Mouse (Mus musculus): ENCODE measurements around the gene Adcy4. TPM values are rescaled to one million over a fixed set of nuclear protein-coding genes. Genes with fewer than 3 reads are reported as not detected.

Gene Adcy4
- polyA plus RNA-seq, 1 experiment from 2014 or later, result 5.4 TPM

GRCm38 (mm10) chr14:55734869-55735268 lies 49.0 kb downstream of the Adcy4 start:
- no peak for DNase-seq (ENCODE audit: extremely low spot score, low spot score)
- Histone ChIP-seq H3K27me3 (ENCODE audit: poor library complexity, severe bottlenecking) (no peaks in the 10 kb centered on the region), H3K9me3 (no peaks in the 10 kb centered on the region), H3K36me3 (replicated peaks) (peaks cover 21% of the 10 kb centered on the region), H3K4me3 (no peak overlapping the region), H3K27ac (no peak overlapping the region), H3K4me1 (no peaks in the 10 kb centered on the region)
- 81% methylated on average over 7 of the region's 7 CpGs for WGBS

GRCm38 (mm10) chr14:55733889-55734288 lies 50.0 kb downstream of the Adcy4 start:
- Histone ChIP-seq H3K4me3 (no peak overlapping the region), H3K9me3 (no peaks in the 10 kb centered on the region), H3K27me3 (ENCODE audit: poor library complexity, severe bottlenecking) (no peaks in the 10 kb centered on the region), H3K4me1 (no peaks in the 10 kb centered on the region), H3K36me3 (replicated peaks) (peaks cover 11% of the 10 kb centered on the region), H3K27ac (no peak overlapping the region)
- WGBS, result 82% methylated on average over 10 of the region's 10 CpGs
- no peak for DNase-seq (ENCODE audit: extremely low spot score, low spot score)

GRCm38 (mm10) chr14:55730531-55731032 lies 53.3 kb downstream of the Adcy4 start:
- DNase-seq (ENCODE audit: extremely low spot score, low spot score), result no peak
- no peaks in the 10 kb centered on the region for H3K27me3 ChIP-seq (ENCODE audit: poor library complexity, severe bottlenecking)
- H3K27ac ChIP-seq, result no peak overlapping the region
- H3K4me3 ChIP-seq, result no peak overlapping the region
- WGBS, result 88% methylated on average over 7 of the region's 7 CpGs
- no peaks in the 10 kb centered on the region for H3K9me3 ChIP-seq
- no peaks in the 10 kb centered on the region for H3K36me3 ChIP-seq (replicated peaks)
- 0 out of 2 replicates have a peak, but pooled peaks cover 3% of the 10 kb centered on the region for H3K4me1 ChIP-seq

GRCm38 (mm10) chr14:55730116-55730515 lies 53.8 kb downstream of the Adcy4 start:
- no peaks in the 10 kb centered on the region for H3K36me3 ChIP-seq (replicated peaks)
- 0 out of 2 replicates have a peak, but pooled peaks cover 3% of the 10 kb centered on the region for H3K4me1 ChIP-seq
- H3K4me3 ChIP-seq, result no peak overlapping the region
- WGBS, result 80% methylated on average over 7 of the region's 7 CpGs
- H3K27me3 ChIP-seq (ENCODE audit: poor library complexity, severe bottlenecking), result no peaks in the 10 kb centered on the region
- H3K27ac ChIP-seq, result no peak overlapping the region
- DNase-seq (ENCODE audit: extremely low spot score, low spot score), result no peak
- H3K9me3 ChIP-seq, result no peaks in the 10 kb centered on the region

GRCm38 (mm10) chr14:55727889-55728685 lies 55.8 kb downstream of the Adcy4 start:
- no peak for DNase-seq (ENCODE audit: extremely low spot score, low spot score)
- WGBS, result 76% methylated on average over 8 of the region's 8 CpGs
- 0 out of 2 replicates have a peak, but pooled peaks cover 3% of the 10 kb centered on the region for H3K4me1 ChIP-seq
- H3K4me3 ChIP-seq, result no peak overlapping the region
- H3K27ac ChIP-seq, result no peak overlapping the region
- no peaks in the 10 kb centered on the region for H3K27me3 ChIP-seq (ENCODE audit: poor library complexity, severe bottlenecking)
- H3K36me3 ChIP-seq (replicated peaks), result no peaks in the 10 kb centered on the region
- no peaks in the 10 kb centered on the region for H3K9me3 ChIP-seq

- Histone ChIP-seq H3K27ac (no peak overlapping the region), H3K4me3 (no peak overlapping the region), H3K4me1 (peaks cover 14% of the 10 kb centered on the region), H3K36me3 (replicated peaks) (no peaks in the 10 kb centered on the region), H3K9me3 (no peaks in the 10 kb centered on the region), H3K27me3 (ENCODE audit: poor library complexity, severe bottlenecking) (no peaks in the 10 kb centered on the region)
- DNase-seq (ENCODE audit: extremely low spot score, low spot score), result no peak
These were observed 57.6 kb downstream of the Adcy4 start for GRCm38 (mm10) chr14:55726261-55726660.

- Histone ChIP-seq H3K4me3 (no peak overlapping the region), H3K9me3 (no peaks in the 10 kb centered on the region), H3K4me1 (peaks cover 25% of the 10 kb centered on the region), H3K27ac (no peak overlapping the region), H3K36me3 (replicated peaks) (peaks cover 9% of the 10 kb centered on the region), H3K27me3 (ENCODE audit: poor library complexity, severe bottlenecking) (no peaks in the 10 kb centered on the region)
- no peak for DNase-seq (ENCODE audit: extremely low spot score, low spot score)
- WGBS, result 77% methylated on average over 8 of the region's 8 CpGs
These were observed 59.5 kb downstream of the Adcy4 start for GRCm38 (mm10) chr14:55724411-55724871.

- Histone ChIP-seq H3K36me3 (replicated peaks) (peaks cover 18% of the 10 kb centered on the region), H3K4me1 (peaks cover 25% of the 10 kb centered on the region)
- WGBS, result 95% methylated on average over 7 of the region's 7 CpGs
These were observed 60.5 kb downstream of the Adcy4 start for GRCm38 (mm10) chr14:55723433-55723832.

GRCm38 (mm10) chr14:55722438-55722945 lies 61.4 kb downstream of the Adcy4 start:
- 48% methylated on average over 8 of the region's 8 CpGs for WGBS
- peak overlapping the region; percentile 94 for H3K27ac ChIP-seq
- H3K4me1 ChIP-seq, result peaks cover 22% of the 10 kb centered on the region
- no peak for DNase-seq (ENCODE audit: extremely low spot score, low spot score)
- peak overlapping the region; percentile 84 for H3K4me3 ChIP-seq
- H3K27me3 ChIP-seq (ENCODE audit: poor library complexity, severe bottlenecking), result no peaks in the 10 kb centered on the region
- H3K9me3 ChIP-seq, result no peaks in the 10 kb centered on the region
- peaks cover 26% of the 10 kb centered on the region for H3K36me3 ChIP-seq (replicated peaks)

More at GRCm38 (mm10) chr14:55723433-55723832, 60.5 kb downstream of the Adcy4 start:
- Histone ChIP-seq H3K27ac (no peak overlapping the region), H3K27me3 (ENCODE audit: poor library complexity, severe bottlenecking) (no peaks in the 10 kb centered on the region), H3K9me3 (no peaks in the 10 kb centered on the region), H3K4me3 (no peak overlapping the region)
- DNase-seq (ENCODE audit: extremely low spot score, low spot score), result no peak

GRCm38 (mm10) chr14:55721700-55722437 lies 62.0 kb downstream of the Adcy4 start, which contains the start of gene Rabggta:
TSS of gene Rabggta (minus strand) at chr14:55722263.
- peaks cover 27% of the 10 kb centered on the region for H3K4me1 ChIP-seq
- WGBS, result under 1% methylated on average over 50 of the region's 50 CpGs
- H3K4me3 ChIP-seq, result peak within 1 kb of the TSS; percentile 84
- no peaks in the 10 kb centered on the region for H3K27me3 ChIP-seq (ENCODE audit: poor library complexity, severe bottlenecking)
- peak within 1 kb of the TSS; percentile 94 for H3K27ac ChIP-seq
- H3K36me3 ChIP-seq (replicated peaks), result peaks cover 32% of the 10 kb centered on the region
- no peaks in the 10 kb centered on the region for H3K9me3 ChIP-seq
- DNase-seq (ENCODE audit: extremely low spot score, low spot score), result peak; percentile 93

- DNase-seq (ENCODE audit: extremely low spot score, low spot score), result no peak
- peak overlapping the region; percentile 84 for H3K4me3 ChIP-seq
- H3K27ac ChIP-seq, result peak overlapping the region; percentile 94; the same call in 1 of the 2 replicates
- H3K9me3 ChIP-seq, result no peaks in the 10 kb centered on the region
- peaks cover 29% of the 10 kb centered on the region for H3K4me1 ChIP-seq
- WGBS, result 74% methylated on average over 6 of the region's 6 CpGs
- peaks cover 40% of the 10 kb centered on the region for H3K36me3 ChIP-seq (replicated peaks)
- H3K27me3 ChIP-seq (ENCODE audit: poor library complexity, severe bottlenecking), result no peaks in the 10 kb centered on the region
These were observed 62.8 kb downstream of the Adcy4 start for GRCm38 (mm10) chr14:55721076-55721475.

- Histone ChIP-seq H3K36me3 (replicated peaks) (peaks cover 43% of the 10 kb centered on the region), H3K4me1 (peaks cover 29% of the 10 kb centered on the region), H3K4me3 (0 out of 2 replicates have a peak overlapping the region, but pooled peaks have one; percentile 84), H3K9me3 (no peaks in the 10 kb centered on the region), H3K27ac (no peak overlapping the region), H3K27me3 (ENCODE audit: poor library complexity, severe bottlenecking) (no peaks in the 10 kb centered on the region)
- 96% methylated on average over 12 of the region's 12 CpGs for WGBS
- DNase-seq (ENCODE audit: extremely low spot score, low spot score), result no peak
These were observed 63.2 kb downstream of the Adcy4 start for GRCm38 (mm10) chr14:55720666-55721065.
